Mouse (Mus musculus) limb, embryonic 10.5 days (tissue): ENCODE results near the gene Tcf12. TPM values are rescaled to one million over a fixed set of nuclear protein-coding genes. Genes with fewer than 3 reads are reported as not detected.

ENCODE experiments used
- DNase-seq: peaks from one replicate; pipeline ENCODE4 v3.0.0-alpha.2; 2017; ENCODE audit warnings: low spot score
- H3K27ac ChIP-seq: fragments of 300-500 bp; sonication (generic); 2 replicates; pipeline ENCODE4 v1.5.1; 2016; ENCODE audit warnings: mild to moderate bottlenecking
- H3K27me3 ChIP-seq: fragments of 300-500 bp; sonication (generic); 2 replicates; pipeline ENCODE4 v1.6.1; 2016; ENCODE audit warnings: low read depth, mild to moderate bottlenecking; ENCODE audit not compliant: poor library complexity, severe bottlenecking
- H3K36me3 ChIP-seq: fragments of 300-500 bp; sonication (generic); 2 replicates; pipeline ENCODE4 v1.6.1; 2016; ENCODE audit warnings: mild to moderate bottlenecking, moderate library complexity
- H3K4me1 ChIP-seq: fragments of 300-500 bp; sonication (generic); 2 replicates; pipeline ENCODE4 v1.6.1; 2016
- H3K4me3 ChIP-seq: fragments of 300-500 bp; sonication (generic); 2 replicates; pipeline ENCODE4 v1.5.1; 2016; ENCODE audit warnings: mild to moderate bottlenecking, moderate library complexity
- H3K9me3 ChIP-seq: fragments of 300-500 bp; sonication (generic); replicated peaks from 2 replicates; pipeline ENCODE4 v1.6.1; 2016; ENCODE audit warnings: mild to moderate bottlenecking
- WGBS: fragments of 180-500 bp; shearing (Covaris S2); methylation state at CpG from one replicate; pipeline ENCODE4 v1.1.7; 2016; 5-methylcytosine and 5-hydroxymethylcytosine counted together
- polyA plus RNA-seq: library from polyadenylated mRNA; unstranded; fragments of >200 nt; fragmentation: Nextera tagmentation; extraction: Ambion mirVana; gene quantifications from 2 replicates; pipeline ENCODE4 v1.2.1, GENCODE M21; 2016

Gene Tcf12
- polyA plus RNA-seq, 1 experiment from 2014 or later = 216 TPM

GRCm38 (mm10) chr9:71959259-71960025 lies 152.2 kb downstream of the Tcf12 start:
- no peaks in the 10 kb centered on the region for H3K9me3 ChIP-seq
- H3K27me3 ChIP-seq = no peaks in the 10 kb centered on the region
- H3K36me3 ChIP-seq = 0 out of 2 replicates have a peak, but pooled peaks cover 2% of the 10 kb centered on the region
- no peaks in the 10 kb centered on the region for H3K4me1 ChIP-seq
- WGBS = 87% methylated on average over 11 of the region's 11 CpGs
- DNase-seq = no peak
- no peak overlapping the region for H3K4me3 ChIP-seq
- H3K27ac ChIP-seq = no peak overlapping the region

- H3K4me3 ChIP-seq = no peak overlapping the region
- no peak overlapping the region for H3K27ac ChIP-seq
- no peaks in the 10 kb centered on the region for H3K4me1 ChIP-seq
- 84% methylated on average over 2 of the region's 2 CpGs for WGBS
- no peaks in the 10 kb centered on the region for H3K27me3 ChIP-seq
- H3K9me3 ChIP-seq = no peaks in the 10 kb centered on the region
- DNase-seq = no peak
- H3K36me3 ChIP-seq = peaks cover 5% of the 10 kb centered on the region; the same call in 1 of the 2 replicates
Observed at GRCm38 (mm10) chr9:71953217-71953616, 158.5 kb downstream of the Tcf12 start.

- Histone ChIP-seq H3K4me3 (no peak overlapping the region), H3K36me3 (peaks cover 11% of the 10 kb centered on the region; the same call in 1 of the 2 replicates), H3K27me3 (no peaks in the 10 kb centered on the region), H3K4me1 (no peaks in the 10 kb centered on the region), H3K27ac (no peak overlapping the region), H3K9me3 (no peaks in the 10 kb centered on the region)
- DNase-seq = no peak
- 97% methylated on average over 1 of the region's 1 CpGs for WGBS
Observed at GRCm38 (mm10) chr9:71952621-71953076, 159.0 kb downstream of the Tcf12 start.

GRCm38 (mm10) chr9:71951926-71952325 lies 159.7 kb downstream of the Tcf12 start:
- no peak overlapping the region for H3K27ac ChIP-seq
- peaks cover 13% of the 10 kb centered on the region; the same call in 1 of the 2 replicates for H3K36me3 ChIP-seq
- no peaks in the 10 kb centered on the region for H3K27me3 ChIP-seq
- H3K9me3 ChIP-seq = no peaks in the 10 kb centered on the region
- no peaks in the 10 kb centered on the region for H3K4me1 ChIP-seq
- no peak for DNase-seq
- no peak overlapping the region for H3K4me3 ChIP-seq
- 75% methylated on average over 2 of the region's 2 CpGs for WGBS

- Histone ChIP-seq H3K4me1 (no peaks in the 10 kb centered on the region), H3K36me3 (peaks cover 13% of the 10 kb centered on the region; the same call in 1 of the 2 replicates), H3K27ac (no peak overlapping the region), H3K4me3 (no peak overlapping the region), H3K9me3 (no peaks in the 10 kb centered on the region), H3K27me3 (no peaks in the 10 kb centered on the region)
- no peak for DNase-seq
- 82% methylated on average over 4 of the region's 4 CpGs for WGBS
Observed at GRCm38 (mm10) chr9:71951341-71951740, 160.3 kb downstream of the Tcf12 start.

GRCm38 (mm10) chr9:71944801-71945200 lies 166.9 kb downstream of the Tcf12 start:
- Histone ChIP-seq H3K27me3 (no peaks in the 10 kb centered on the region), H3K9me3 (no peaks in the 10 kb centered on the region), H3K27ac (no peak overlapping the region), H3K4me1 (no peaks in the 10 kb centered on the region), H3K36me3 (peaks cover 16% of the 10 kb centered on the region; the same call in 1 of the 2 replicates), H3K4me3 (no peak overlapping the region)
- WGBS = 94% methylated on average over 4 of the region's 4 CpGs
- no peak for DNase-seq

GRCm38 (mm10) chr9:71942424-71942823 lies 169.2 kb downstream of the Tcf12 start:
- H3K27me3 ChIP-seq = no peaks in the 10 kb centered on the region
- no peak for DNase-seq
- no peaks in the 10 kb centered on the region for H3K4me1 ChIP-seq
- peaks cover 5% of the 10 kb centered on the region; the same call in 1 of the 2 replicates for H3K36me3 ChIP-seq
- no peak overlapping the region for H3K27ac ChIP-seq
- H3K4me3 ChIP-seq = no peak overlapping the region
- H3K9me3 ChIP-seq = no peaks in the 10 kb centered on the region

GRCm38 (mm10) chr9:71940016-71940415 lies 171.7 kb downstream of the Tcf12 start:
- no peak overlapping the region for H3K27ac ChIP-seq
- H3K9me3 ChIP-seq = no peaks in the 10 kb centered on the region
- 0 out of 2 replicates have a peak, but pooled peaks cover 5% of the 10 kb centered on the region for H3K36me3 ChIP-seq
- no peaks in the 10 kb centered on the region for H3K4me1 ChIP-seq
- H3K27me3 ChIP-seq = no peaks in the 10 kb centered on the region
- no peak overlapping the region for H3K4me3 ChIP-seq
- DNase-seq = no peak

GRCm38 (mm10) chr9:71936199-71936598 lies 175.5 kb downstream of the Tcf12 start:
- Histone ChIP-seq H3K9me3 (no peaks in the 10 kb centered on the region), H3K4me3 (no peak overlapping the region), H3K36me3 (no peaks in the 10 kb centered on the region), H3K27ac (no peak overlapping the region), H3K27me3 (no peaks in the 10 kb centered on the region), H3K4me1 (no peaks in the 10 kb centered on the region)
- no peak for DNase-seq
- WGBS = 98% methylated on average over 1 of the region's 1 CpGs

GRCm38 (mm10) chr9:71934833-71935232 lies 176.8 kb downstream of the Tcf12 start:
- Histone ChIP-seq H3K9me3 (no peaks in the 10 kb centered on the region), H3K27me3 (no peaks in the 10 kb centered on the region), H3K4me3 (no peak overlapping the region), H3K4me1 (no peaks in the 10 kb centered on the region), H3K27ac (no peak overlapping the region), H3K36me3 (no peaks in the 10 kb centered on the region)
- WGBS = 93% methylated on average over 3 of the region's 3 CpGs
- DNase-seq = no peak

- H3K36me3 ChIP-seq = no peaks in the 10 kb centered on the region
- no peak for DNase-seq
- no peaks in the 10 kb centered on the region for H3K4me1 ChIP-seq
- no peaks in the 10 kb centered on the region for H3K9me3 ChIP-seq
- H3K27ac ChIP-seq = no peak overlapping the region
- H3K4me3 ChIP-seq = no peak overlapping the region
- no peaks in the 10 kb centered on the region for H3K27me3 ChIP-seq
Observed at GRCm38 (mm10) chr9:71931965-71932364, 179.7 kb downstream of the Tcf12 start.

- Histone ChIP-seq H3K4me3 (no peak overlapping the region), H3K36me3 (no peaks in the 10 kb centered on the region), H3K27me3 (no peaks in the 10 kb centered on the region), H3K9me3 (no peaks in the 10 kb centered on the region), H3K27ac (no peak overlapping the region), H3K4me1 (no peaks in the 10 kb centered on the region)
- no peak for DNase-seq
- 79% methylated on average over 8 of the region's 8 CpGs for WGBS
Observed at GRCm38 (mm10) chr9:71931358-71931715, 180.3 kb downstream of the Tcf12 start.

- H3K27me3 ChIP-seq = no peaks in the 10 kb centered on the region
- no peak overlapping the region for H3K4me3 ChIP-seq
- 95% methylated on average over 3 of the region's 3 CpGs for WGBS
- H3K36me3 ChIP-seq = no peaks in the 10 kb centered on the region
- no peak overlapping the region for H3K27ac ChIP-seq
- no peaks in the 10 kb centered on the region for H3K4me1 ChIP-seq
- DNase-seq = no peak
- H3K9me3 ChIP-seq = no peaks in the 10 kb centered on the region
Observed at GRCm38 (mm10) chr9:71930431-71931357, 181.0 kb downstream of the Tcf12 start.
